Mouse (Mus musculus): ENCODE data around the gene Myo6.

Myo6 gene

GRCm38 (mm10) chr9:80241719-80242118, 76.9 kb downstream of the Myo6 start:
- DNase-seq: no peak

GRCm38 (mm10) chr9:80252146-80252545, 87.3 kb downstream of the Myo6 start:
- DNase-seq: no peak

DNA sequence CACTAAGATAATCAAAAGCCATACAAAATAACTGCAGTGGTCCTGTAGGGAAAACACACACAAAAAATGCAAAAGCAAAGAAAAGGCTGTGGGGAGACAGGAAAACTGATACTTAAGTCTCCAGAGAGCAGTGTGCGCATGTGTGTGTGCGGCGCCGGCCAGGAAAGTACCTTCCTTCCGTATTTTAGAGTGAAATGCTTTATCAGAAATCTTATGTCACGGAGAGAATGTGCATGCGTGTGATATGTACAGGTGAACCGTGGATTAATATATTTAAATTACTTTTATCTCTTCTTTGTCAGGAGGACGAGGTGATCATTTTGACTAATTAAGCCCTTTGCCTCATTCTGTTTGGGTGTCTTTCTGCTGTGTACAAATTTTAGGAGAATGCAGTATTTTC, 88.4 kb downstream of the Myo6 start:
- DNase-seq: no peak

DNA sequence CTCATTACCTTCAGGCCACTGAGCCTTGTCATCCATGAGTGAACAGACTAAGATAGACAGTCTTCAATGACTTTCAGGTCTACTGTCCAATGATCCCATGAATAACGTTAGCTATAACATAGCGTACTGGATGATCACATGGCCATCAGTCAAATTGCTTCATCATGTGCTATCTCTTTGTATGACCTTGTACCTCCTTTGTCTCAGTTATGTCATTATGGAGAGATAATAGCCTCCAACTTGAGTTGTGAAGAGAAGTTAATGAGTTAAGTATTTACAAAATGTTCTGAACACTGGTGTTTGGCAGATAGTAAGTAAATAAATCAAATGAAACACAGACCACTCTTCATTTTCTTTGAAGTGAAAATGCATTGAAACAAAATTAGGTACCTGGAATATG, 91.7 kb downstream of the Myo6 start:
- DNase-seq: no peak

GRCm38 (mm10) chr9:80258396-80258795, 93.6 kb downstream of the Myo6 start:
- no peak for DNase-seq

GRCm38 (mm10) chr9:80260905-80261304, 96.1 kb downstream of the Myo6 start:
- no peak for DNase-seq

DNA sequence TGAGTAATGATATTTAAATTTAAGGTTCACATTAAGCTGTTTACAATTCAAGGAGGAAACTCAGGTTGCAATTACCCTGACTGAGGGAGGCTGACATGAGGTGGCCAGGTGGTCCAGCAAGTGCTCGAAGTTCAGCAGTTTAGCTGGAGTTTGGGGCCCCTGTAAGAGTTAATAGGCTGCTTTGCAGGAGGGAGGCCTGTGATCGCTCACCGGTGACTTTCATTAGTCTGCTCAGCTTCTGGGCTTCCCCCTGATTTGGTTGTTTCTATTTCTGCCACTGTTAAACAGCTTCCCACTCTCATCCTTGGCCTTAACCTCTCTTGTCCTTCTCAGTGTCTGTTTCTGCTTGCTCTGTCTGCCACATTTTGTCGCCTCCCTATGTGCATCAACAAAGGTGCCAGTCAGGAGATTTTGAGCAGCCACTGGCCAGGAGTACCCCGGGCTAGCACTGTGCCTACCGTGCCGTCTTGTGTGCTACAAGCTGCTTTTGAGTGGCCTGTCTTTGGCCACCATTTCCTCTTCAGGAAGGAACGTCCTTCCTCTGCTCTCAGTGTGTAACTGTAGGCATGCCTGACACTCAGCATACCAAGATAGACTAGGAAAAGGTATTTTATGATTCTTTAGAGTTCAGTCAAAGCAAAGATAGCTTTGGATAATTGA, 97.7 kb downstream of the Myo6 start:
- no peak for DNase-seq

- no peak for DNase-seq
Observed at GRCm38 (mm10) chr9:80266086-80266485, 101.3 kb downstream of the Myo6 start.

- DNase-seq: no peak
Observed at GRCm38 (mm10) chr9:80266507-80266906, 101.7 kb downstream of the Myo6 start.

DNA sequence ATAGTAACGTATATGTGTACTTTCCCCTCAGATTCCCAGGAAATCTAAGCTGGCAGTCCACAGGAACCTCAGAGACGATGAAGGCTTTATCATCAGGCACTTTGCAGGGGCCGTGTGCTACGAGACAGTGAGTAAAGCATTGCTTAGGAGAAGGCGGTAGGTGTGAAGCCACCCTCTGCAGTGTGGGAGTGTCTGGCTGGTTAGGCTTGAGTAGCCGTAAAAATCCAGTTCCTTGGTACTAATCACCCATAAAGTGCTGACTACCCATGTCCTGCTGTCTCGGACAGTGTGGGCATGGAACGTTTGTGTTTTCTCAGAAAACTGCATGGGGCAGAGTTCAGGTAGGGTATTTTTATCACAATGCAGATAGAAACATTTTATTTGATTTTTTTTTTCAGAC, 104.8 kb downstream of the Myo6 start:
- no peak for DNase-seq

- no peak for DNase-seq
Observed at GRCm38 (mm10) chr9:80272951-80273350, 108.1 kb downstream of the Myo6 start.

- DNase-seq: no peak
Observed at GRCm38 (mm10) chr9:80275053-80275771, 110.4 kb downstream of the Myo6 start.

GRCm38 (mm10) chr9:80275772-80276134, 110.9 kb downstream of the Myo6 start:
- DNase-seq: no peak

GRCm38 (mm10) chr9:80277157-80277556, 112.3 kb downstream of the Myo6 start:
- peak; percentile 38 to 53 for DNase-seq

- no peak for DNase-seq
Observed at GRCm38 (mm10) chr9:80277770-80278169, 112.9 kb downstream of the Myo6 start.

GRCm38 (mm10) chr9:80280724-80281123, 115.9 kb downstream of the Myo6 start:
- no peak for DNase-seq

DNA sequence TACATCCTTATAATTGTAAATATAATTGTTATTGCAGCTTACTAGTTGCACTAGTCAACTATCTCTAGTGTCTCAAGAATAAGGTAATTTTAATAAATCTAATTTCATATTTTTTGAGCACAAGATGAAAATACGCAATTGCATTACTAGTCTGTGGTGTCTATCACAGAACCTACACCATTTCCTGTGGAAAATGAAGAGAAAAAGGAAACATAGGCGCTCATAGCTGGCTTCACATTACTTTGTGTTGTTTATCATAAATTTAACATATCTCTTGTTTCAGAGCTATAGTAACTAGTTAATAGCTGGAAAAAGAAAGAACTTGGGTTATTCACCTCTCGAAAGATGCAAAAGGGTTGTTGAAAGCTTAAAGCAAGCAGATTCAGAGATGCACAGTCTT, 117.6 kb downstream of the Myo6 start:
- no peak for DNase-seq

- DNase-seq: no peak
Observed at GRCm38 (mm10) chr9:80284539-80285174, 119.8 kb downstream of the Myo6 start.

- no peak for DNase-seq
Observed at GRCm38 (mm10) chr9:80286845-80287244, 122.0 kb downstream of the Myo6 start.

DNA sequence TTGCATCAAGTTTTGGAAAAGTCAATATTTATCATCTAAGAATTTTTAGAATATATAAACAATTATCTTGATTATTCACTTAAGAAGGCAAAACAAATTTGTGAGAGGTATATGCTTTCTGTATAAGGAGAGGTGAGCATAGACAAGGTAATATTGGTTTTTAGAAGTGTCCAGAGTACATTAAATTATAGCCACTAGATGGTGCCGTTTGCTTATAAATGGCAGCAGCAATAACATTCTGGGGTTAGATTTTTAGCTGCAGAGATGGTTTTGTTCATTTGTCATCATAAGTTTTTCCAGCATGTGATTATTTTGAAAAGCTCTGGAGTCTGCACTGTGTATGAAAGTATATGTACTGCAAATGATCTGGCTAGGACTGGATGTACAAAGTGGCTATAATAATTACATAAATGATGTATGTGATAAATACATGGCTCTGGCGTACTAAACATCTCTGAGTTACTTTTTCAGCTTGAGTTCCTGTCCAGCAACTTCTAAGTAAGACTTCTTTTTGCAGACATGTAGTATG, 128.3 kb downstream of the Myo6 start:
- DNase-seq: peak; percentile 26 to 48

- DNase-seq: no peak
Observed at GRCm38 (mm10) chr9:80296086-80296485, 131.3 kb downstream of the Myo6 start.

- DNase-seq: no peak
Observed at GRCm38 (mm10) chr9:80299031-80299430, 134.2 kb downstream of the Myo6 start.

- no peak for DNase-seq
Observed at GRCm38 (mm10) chr9:80303518-80303917, 138.7 kb downstream of the Myo6 start.

DNA sequence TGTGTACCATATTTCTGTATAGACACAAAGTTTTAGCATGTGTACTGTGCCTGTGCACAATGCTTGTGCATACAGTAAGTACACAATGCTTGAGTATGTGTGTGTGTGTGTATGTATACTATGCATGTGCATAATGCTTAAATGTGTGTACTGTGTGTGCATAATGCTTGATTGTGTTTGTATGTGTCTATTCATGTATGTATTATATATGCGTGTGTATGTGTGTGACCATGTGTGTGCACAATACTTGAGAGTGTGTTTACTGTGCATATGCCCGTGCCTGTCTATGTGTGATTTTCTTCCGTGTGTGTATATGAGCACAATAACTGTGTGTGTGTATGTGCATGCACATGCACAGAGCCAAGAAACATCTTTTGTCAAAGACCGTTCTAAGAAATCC, 141.6 kb downstream of the Myo6 start:
- DNase-seq: no peak

All from cerebellum, postnatal 14 days (tissue).